Mouse (Mus musculus) liver, embryonic 13.5 days (tissue): ENCODE measurements around the gene Galnt14. TPM values are rescaled to one million over a fixed set of nuclear protein-coding genes. Genes with fewer than 3 reads are reported as not detected.

Experiments
- ATAC-seq: fragments of 200-750 bp; cut with Nextera tagmentation; 2 replicates; pipeline ENCODE4 v1.8.0; 2017; ENCODE audit warnings: low read depth, mild to moderate bottlenecking, moderate number of reproducible peaks, moderate library complexity
- DNase-seq: peaks from one replicate; pipeline ENCODE4 v3.0.0; 2022
- H3K27ac ChIP-seq: fragments of 300-500 bp; sonication (generic); 2 replicates; pipeline ENCODE4 v1.5.1; 2015; ENCODE audit warnings: moderate library complexity, mild to moderate bottlenecking, inconsistent platforms
- H3K27me3 ChIP-seq: fragments of 300-500 bp; sonication (generic); 2 replicates; pipeline ENCODE4 v1.6.1; 2015; ENCODE audit warnings: mild to moderate bottlenecking, inconsistent platforms
- H3K36me3 ChIP-seq: fragments of 300-500 bp; sonication (generic); 2 replicates; pipeline ENCODE4 v1.6.1; 2015; ENCODE audit warnings: mild to moderate bottlenecking, inconsistent platforms
- H3K4me1 ChIP-seq: fragments of 300-500 bp; sonication (generic); replicated peaks from 2 replicates; pipeline ENCODE4 v1.6.1; 2015; ENCODE audit warnings: inconsistent platforms
- H3K4me2 ChIP-seq: fragments of 300-500 bp; sonication (generic); 2 replicates; pipeline ENCODE4 v1.6.1; 2015; ENCODE audit warnings: inconsistent platforms, mild to moderate bottlenecking, moderate library complexity
- H3K4me3 ChIP-seq: fragments of 300-500 bp; sonication (generic); replicated peaks from 2 replicates; pipeline ENCODE4 v1.5.1; 2015; ENCODE audit warnings: mild to moderate bottlenecking, inconsistent platforms
- H3K9ac ChIP-seq: fragments of 300-500 bp; sonication (generic); 2 replicates; pipeline ENCODE4 v1.6.1; 2015; ENCODE audit warnings: mild to moderate bottlenecking, inconsistent platforms
- H3K9me3 ChIP-seq: fragments of 300-500 bp; sonication (generic); replicated peaks from 2 replicates; pipeline ENCODE4 v1.6.1; 2016; ENCODE audit warnings: inconsistent platforms
- WGBS: fragments of 180-500 bp; shearing (Covaris S2); methylation state at CpG from one replicate; pipeline ENCODE4 v1.1.7; 2015; ENCODE audit not compliant: insufficient replicate concordance; 5-methylcytosine and 5-hydroxymethylcytosine counted together
- polyA plus RNA-seq: library from polyadenylated mRNA; unstranded; fragments of >200 nt; fragmentation: Nextera tagmentation; extraction: Ambion mirVana; gene quantifications from 2 replicates; pipeline ENCODE4 v1.2.1, GENCODE M21; 2015

Gene Galnt14
- 0.03 and 0.07 TPM in 2 replicates for polyA plus RNA-seq

DNA sequence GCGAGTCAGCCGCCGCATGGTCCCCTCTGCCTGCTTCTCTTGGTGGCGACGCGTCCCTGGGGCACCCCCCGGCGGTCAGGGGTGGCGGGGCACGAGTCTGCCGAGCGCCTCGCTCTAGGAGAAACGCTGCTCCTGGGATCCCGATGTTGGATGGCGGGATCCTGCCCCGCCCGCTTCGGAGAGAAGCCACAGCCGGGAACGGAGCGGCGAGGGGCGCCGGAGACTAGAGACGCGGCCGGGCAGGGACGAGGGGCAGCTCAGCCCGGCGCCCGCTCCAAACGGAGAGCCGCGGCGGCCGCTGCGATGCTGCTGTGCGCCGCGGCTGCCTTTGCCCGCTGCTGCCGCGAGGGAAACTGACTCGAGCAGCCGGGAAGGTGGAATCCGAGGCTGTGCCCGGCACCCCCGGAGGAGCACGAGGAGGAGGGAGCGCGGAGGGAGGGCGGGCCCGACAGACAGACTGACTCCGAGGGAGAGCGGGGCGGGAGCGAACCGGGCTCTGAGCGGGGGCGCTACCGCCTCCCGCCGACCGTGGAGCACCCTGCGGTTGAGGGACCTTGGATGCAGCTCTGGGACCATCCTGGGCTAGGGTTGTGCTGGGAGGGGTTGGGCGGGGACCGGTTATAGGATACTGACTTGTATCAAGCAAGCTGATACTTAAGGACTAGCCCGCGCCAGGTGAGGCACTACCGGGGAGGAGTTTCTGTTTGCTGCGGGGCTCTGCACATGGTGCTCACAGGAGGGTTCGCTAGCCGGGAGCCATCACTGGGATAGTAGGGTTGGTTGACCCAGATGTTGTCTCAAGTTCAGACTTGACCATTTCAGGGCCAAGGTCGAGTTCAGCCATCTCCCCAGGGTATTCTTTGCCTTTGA lies at the start of gene Galnt14:
Gene Galnt14, minus strand, starts transcription at position 412 of the 870 bp plus-strand sequence.
- no peak within 1 kb of the TSS for H3K27ac ChIP-seq
- H3K27me3 ChIP-seq, result peaks cover 57% of the 10 kb centered on the region
- H3K36me3 ChIP-seq, result no peaks in the 10 kb centered on the region
- no peaks in the 10 kb centered on the region for H3K9me3 ChIP-seq
- no peaks in the 10 kb centered on the region for H3K4me1 ChIP-seq
- no peak within 1 kb of the TSS for H3K9ac ChIP-seq
- ATAC-seq (no peak), DNase-seq (no peak)
- peak within 1 kb of the TSS; percentile 43 for H3K4me3 ChIP-seq
- peak within 1 kb of the TSS; percentile 55 for H3K4me2 ChIP-seq
- 1% methylated on average over 75 of the region's 75 CpGs for WGBS

DNA sequence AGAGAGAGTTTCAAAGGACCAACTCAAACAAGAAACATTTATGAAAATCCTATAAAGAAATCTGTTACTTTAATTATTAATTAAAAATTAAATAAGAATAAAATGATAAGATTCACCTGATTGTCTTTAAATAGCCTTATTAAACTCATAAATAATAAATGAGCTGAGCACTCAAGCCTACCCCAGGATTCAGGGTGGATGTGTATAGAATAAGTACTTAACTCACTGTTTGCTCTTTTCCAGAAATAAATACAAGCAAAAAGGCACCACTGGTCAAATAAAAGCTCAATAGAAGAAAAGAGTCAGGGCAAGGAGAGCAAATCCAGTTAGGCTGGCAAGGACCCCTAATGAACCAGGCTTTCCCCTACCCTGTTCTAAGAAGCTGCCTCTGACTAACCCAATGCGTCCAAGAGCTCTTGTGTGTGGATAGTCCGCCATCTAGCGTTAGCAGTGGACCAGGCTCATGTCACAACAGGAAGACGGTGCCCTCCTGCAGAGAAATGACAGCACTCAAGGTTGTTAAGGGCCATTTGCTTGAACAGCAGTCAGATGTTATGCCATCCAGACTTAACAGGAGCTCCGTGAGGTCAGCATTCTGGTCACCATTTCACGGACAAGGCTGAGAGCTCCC lies 33.5 kb upstream of the Galnt14 start:
- H3K4me1 ChIP-seq, result no peaks in the 10 kb centered on the region
- H3K9me3 ChIP-seq, result no peaks in the 10 kb centered on the region
- H3K36me3 ChIP-seq, result no peaks in the 10 kb centered on the region
- 4% methylated on average over 6 of the region's 6 CpGs for WGBS
- no peak overlapping the region for H3K4me3 ChIP-seq
- peak; percentile 3 for DNase-seq
- H3K4me2 ChIP-seq, result no peak overlapping the region
- no peak overlapping the region for H3K9ac ChIP-seq
- no peak overlapping the region for H3K27ac ChIP-seq
- H3K27me3 ChIP-seq, result no peaks in the 10 kb centered on the region
- ATAC-seq, result no peak

DNA sequence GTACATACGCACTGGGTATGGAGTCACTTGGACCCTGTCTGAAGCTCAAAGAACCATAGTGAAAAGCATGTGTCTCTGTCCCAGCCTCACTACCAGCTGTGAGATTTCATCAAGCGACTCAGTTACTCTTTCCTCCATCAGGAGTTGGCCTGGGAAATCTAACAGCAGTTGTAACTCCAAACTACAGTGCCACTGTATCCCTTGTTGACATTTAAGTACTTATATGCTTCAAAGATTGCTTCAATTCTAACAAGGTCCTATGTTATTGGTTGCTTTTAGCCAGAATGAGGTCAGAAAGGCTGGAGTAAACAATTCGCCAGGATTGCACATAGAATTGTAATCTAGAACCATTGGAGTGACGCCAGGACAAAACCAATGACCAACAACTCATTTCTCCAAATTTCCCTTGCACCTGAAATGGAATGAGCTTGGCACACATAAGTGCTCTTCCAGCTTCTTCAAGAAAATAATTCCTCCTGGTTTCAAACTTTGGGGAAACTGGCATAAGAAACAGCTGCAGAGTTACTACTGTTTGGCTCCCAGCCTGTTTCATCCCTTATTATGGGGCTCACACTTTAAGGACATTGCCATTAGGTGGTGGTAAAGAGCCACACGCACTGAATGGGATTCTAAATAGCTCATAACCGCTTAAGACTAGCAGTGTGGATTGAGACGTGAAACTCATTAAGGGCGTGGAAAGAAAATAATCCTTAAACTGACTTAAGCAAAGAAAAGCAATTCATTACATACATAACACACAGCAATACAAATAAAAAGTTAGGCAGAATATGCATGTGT lies 13.8 kb upstream of the Galnt14 start:
- Histone ChIP-seq H3K36me3 (no peaks in the 10 kb centered on the region), H3K27me3 (no peaks in the 10 kb centered on the region), H3K4me2 (no peak overlapping the region), H3K9me3 (no peaks in the 10 kb centered on the region), H3K4me3 (no peak overlapping the region), H3K4me1 (no peaks in the 10 kb centered on the region), H3K9ac (no peak overlapping the region), H3K27ac (no peak overlapping the region)
- 43% methylated on average over 8 of the region's 8 CpGs for WGBS
- DNase-seq (no peak), ATAC-seq (no peak)

DNA sequence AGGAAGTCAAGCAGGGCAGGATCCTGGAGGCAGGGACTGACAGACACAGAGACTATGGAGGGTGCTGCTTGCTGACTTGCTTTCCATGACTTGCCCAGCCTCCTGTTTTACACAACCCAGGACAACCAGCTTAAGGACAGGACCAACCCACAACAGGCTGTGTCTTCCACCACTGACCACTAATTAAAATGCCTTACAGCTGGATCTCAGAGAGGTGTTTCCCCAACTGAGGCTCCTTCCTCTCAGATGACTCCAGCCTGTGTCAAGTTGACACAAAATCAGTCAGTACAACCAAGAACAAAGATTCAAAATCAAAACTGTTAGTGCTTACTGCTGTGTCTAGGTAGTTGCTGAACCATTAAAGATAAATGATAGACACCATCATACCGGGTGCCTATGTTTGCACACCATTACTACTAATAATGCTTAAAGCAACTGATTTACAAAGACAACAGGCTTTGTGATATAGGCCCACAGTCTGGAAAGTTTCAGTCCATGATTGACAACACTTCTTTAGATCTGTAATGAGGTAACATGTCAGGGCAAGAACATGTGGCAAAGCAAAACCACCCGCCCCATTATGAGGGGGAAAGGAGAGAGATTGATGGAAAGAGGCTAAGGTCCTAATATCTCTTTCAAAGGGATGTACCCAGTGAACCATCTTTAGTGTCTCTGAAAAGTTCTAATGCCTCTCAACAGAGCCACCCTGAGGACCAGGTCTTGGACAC lies 8.9 kb upstream of the Galnt14 start:
- Histone ChIP-seq H3K27ac (no peak overlapping the region), H3K4me2 (no peak overlapping the region), H3K9me3 (no peaks in the 10 kb centered on the region), H3K4me3 (no peak overlapping the region), H3K27me3 (no peaks in the 10 kb centered on the region), H3K36me3 (no peaks in the 10 kb centered on the region), H3K4me1 (no peaks in the 10 kb centered on the region), H3K9ac (no peak overlapping the region)
- ATAC-seq (no peak), DNase-seq (no peak)
- WGBS, result 66% methylated on average over 2 of the region's 2 CpGs

DNA sequence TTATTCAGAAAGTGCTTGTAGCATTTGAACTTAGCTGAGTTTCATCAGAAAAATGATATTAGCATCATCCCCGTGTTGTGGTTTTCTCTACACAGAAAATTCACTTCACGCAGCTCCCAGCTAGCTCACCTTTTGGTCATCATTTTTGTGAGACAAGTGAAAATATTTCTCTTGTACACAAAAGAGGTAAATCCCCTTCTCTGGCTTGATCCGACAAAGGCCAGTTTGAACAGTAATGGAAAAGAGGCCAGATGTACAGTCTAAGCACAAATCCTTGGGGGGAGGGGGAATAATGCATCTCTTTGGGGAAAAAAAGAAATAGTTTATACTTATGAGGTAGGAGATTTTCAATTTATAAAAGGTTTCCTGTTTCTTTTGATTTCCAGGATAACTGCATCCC lies 6.4 kb upstream of the Galnt14 start:
- no peak for ATAC-seq
- no peak overlapping the region for H3K27ac ChIP-seq
- peaks cover 18% of the 10 kb centered on the region for H3K27me3 ChIP-seq
- no peak for DNase-seq
- no peak overlapping the region for H3K4me3 ChIP-seq
- H3K4me1 ChIP-seq, result no peaks in the 10 kb centered on the region
- no peak overlapping the region for H3K4me2 ChIP-seq
- H3K9me3 ChIP-seq, result no peaks in the 10 kb centered on the region
- no peaks in the 10 kb centered on the region for H3K36me3 ChIP-seq
- no peak overlapping the region for H3K9ac ChIP-seq
- 65% methylated on average over 3 of the region's 3 CpGs for WGBS

DNA sequence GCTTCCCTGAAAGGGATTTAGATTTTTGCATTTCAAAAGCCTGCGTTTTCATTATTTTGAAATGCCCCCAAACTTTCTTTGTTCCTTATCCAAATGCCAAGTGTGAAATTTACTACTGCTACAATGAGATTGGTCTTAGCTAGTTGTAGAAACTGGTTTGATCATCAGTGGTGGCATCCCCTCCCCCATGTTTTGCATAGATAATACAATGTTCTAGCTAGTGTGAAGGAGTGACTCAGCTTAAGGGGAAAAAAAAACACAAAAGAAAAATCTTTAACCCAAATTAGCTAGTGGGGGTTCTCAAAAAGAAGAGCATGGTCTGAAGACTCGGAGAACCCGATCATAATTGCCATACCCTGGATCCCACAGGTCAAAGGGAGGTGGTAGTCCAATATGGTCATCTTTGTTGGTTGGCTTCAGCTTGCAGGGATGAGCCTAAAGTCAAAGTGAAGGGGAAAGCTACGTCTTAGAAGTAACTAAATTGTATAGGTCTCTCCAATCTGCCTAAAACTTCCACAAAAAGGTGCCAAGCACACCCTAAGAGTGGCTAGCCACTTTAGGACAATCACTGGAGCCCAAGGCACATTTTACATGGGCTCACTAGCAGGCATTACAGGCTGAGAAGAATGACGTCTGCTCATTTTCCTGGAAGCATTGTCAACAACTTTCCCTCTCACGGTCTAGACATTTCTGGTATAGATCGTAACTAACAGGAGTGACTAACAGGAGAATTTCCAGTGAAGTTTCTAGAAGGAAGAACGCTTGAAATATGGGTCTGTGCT lies 4.4 kb upstream of the Galnt14 start:
- ATAC-seq (no peak), DNase-seq (no peak)
- Histone ChIP-seq H3K27ac (no peak overlapping the region), H3K4me3 (no peak overlapping the region), H3K9ac (no peak overlapping the region), H3K4me2 (no peak overlapping the region), H3K36me3 (no peaks in the 10 kb centered on the region), H3K9me3 (no peaks in the 10 kb centered on the region), H3K4me1 (no peaks in the 10 kb centered on the region), H3K27me3 (peaks cover 38% of the 10 kb centered on the region)
- 58% methylated on average over 8 of the region's 8 CpGs for WGBS

DNA sequence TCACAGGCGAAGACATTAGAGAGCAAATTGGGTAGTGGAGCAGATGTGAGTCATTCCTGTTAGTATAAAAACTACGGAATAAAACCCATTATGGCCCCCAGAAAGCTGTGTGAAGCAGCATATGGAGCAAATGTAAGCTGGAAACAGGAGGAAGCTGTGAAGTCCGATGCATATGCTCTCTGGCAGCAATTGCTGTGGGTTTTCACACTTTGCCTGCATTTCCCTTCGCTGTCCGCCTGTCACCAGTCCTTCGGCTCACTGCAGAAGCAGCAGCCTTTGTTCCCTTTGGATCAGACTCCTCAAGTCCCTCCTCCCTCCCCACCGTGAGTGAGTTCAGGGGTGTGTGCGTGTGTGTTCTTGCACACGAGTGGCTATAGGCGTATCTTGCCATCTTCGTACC lies 3.1 kb upstream of the Galnt14 start:
- ATAC-seq, result no peak
- Histone ChIP-seq H3K36me3 (no peaks in the 10 kb centered on the region), H3K9me3 (no peaks in the 10 kb centered on the region), H3K4me2 (no peak overlapping the region), H3K9ac (no peak overlapping the region), H3K27ac (no peak overlapping the region), H3K4me3 (no peak overlapping the region), H3K27me3 (peaks cover 51% of the 10 kb centered on the region), H3K4me1 (no peaks in the 10 kb centered on the region)
- 43% methylated on average over 11 of the region's 11 CpGs for WGBS
- no peak for DNase-seq

DNA sequence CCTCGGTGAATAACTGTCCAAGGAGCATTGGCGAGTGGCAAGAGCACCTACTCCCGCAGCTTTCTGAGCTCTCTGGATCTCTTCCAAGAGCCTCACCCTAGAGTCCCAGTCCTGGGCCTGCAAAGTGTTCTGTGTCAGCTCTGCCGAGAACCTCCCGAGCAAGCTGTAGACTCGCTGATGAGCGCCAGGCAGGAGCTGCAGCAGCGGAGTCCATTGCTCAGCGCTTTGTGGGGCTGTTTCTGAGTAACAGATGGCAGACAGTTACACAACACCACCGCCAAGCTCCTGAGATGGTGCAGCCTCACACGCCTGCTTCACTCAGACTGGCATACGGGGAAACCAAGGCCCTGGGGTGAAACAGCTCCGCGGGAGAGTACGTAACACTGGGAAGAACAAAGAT lies 1.7 kb upstream of the Galnt14 start:
- peaks cover 57% of the 10 kb centered on the region for H3K27me3 ChIP-seq
- 59% methylated on average over 15 of the region's 15 CpGs for WGBS

DNA sequence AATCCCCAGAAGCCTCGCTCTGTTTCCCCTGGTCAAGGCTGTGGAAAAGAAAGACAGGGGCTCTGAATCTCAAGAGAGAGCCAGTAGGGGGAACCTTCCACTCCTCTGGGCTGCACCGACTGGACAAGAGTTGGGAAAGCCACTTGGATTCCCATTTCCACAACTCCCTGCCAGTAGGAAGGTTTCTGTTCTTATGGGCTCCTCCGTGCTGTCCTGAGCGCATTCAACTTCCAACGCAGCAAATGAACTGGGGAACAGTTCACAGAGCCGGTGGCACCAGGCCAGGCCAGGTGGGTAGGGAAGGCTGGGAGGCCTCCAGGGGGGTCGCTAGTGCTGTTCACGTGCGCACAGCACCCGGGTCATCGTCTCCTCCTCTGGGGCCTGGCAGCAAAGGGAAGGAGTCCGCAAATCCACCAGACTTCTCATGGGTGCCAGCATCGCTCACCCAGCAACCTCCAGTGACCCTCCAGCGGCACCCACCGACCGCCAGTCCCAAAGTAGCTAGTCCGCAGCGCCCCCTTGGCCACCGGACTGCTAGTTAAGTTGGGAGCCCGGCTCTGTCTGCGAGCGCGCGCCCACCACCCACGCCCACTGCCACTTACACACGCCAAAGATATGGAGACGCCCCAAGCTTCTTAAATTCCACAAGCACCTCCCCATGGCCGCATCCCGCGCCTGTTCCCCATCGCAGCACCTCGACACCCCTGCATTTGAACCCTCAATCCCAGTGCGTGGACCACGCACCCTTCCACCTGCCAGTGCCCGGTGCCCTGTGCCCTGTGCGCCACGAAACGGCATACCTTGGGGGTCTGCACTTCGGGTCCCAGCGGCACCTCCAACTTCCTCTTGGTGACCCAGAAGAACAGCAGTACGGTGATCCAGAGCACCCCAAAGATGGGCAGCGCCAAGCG lies 867 bp downstream of the Galnt14 start:
- H3K27ac ChIP-seq, result no peak overlapping the region
- no peak for DNase-seq
- no peak overlapping the region for H3K9ac ChIP-seq
- H3K4me3 ChIP-seq, result peak overlapping the region; percentile 43
- no peaks in the 10 kb centered on the region for H3K36me3 ChIP-seq
- H3K4me2 ChIP-seq, result peak overlapping the region; percentile 55
- no peak for ATAC-seq
- 4% methylated on average over 40 of the region's 43 CpGs for WGBS
- no peaks in the 10 kb centered on the region for H3K9me3 ChIP-seq
- H3K4me1 ChIP-seq, result no peaks in the 10 kb centered on the region
- peaks cover 57% of the 10 kb centered on the region for H3K27me3 ChIP-seq

More for the DNA sequence above, 1.7 kb upstream of the Galnt14 start:
- Histone ChIP-seq H3K9me3 (no peaks in the 10 kb centered on the region), H3K9ac (no peak overlapping the region), H3K27ac (no peak overlapping the region), H3K36me3 (no peaks in the 10 kb centered on the region), H3K4me1 (no peaks in the 10 kb centered on the region), H3K4me3 (no peak overlapping the region), H3K4me2 (no peak overlapping the region)
- ATAC-seq (no peak), DNase-seq (no peak)

DNA sequence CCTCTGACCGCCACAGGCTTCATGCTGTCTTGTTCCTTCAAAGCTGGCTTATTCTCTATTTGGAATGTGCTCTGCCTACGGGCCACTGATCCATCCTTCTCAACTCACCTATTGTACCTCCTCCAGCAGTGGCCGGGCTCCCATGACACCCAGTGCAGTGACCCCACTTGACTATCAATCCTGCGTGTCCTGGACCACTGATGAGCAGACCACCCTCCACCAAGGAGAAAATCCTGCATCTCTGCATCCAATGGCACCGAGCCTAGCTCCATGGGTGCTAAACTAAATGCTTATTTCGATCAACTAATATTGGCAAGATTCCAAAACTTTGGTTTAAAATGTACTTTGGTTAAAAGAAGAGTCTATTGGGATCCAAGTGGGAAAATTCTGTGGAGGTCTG lies 1.8 kb downstream of the Galnt14 start:
- no peak for DNase-seq
- 62% methylated on average over 6 of the region's 6 CpGs for WGBS
- no peaks in the 10 kb centered on the region for H3K36me3 ChIP-seq
- no peak for ATAC-seq
- H3K9me3 ChIP-seq, result no peaks in the 10 kb centered on the region
- H3K4me3 ChIP-seq, result no peak overlapping the region
- no peak overlapping the region for H3K27ac ChIP-seq
- H3K9ac ChIP-seq, result no peak overlapping the region
- peaks cover 54% of the 10 kb centered on the region for H3K27me3 ChIP-seq
- H3K4me2 ChIP-seq, result no peak overlapping the region
- H3K4me1 ChIP-seq, result no peaks in the 10 kb centered on the region
